Mouse (Mus musculus): ENCODE data around the gene Kdm8.

- no peak for TF ChIP-seq CTCF (IDR thresholded peaks at IDR 0.05; ENCODE audit: control insufficient read depth, insufficient read depth, insufficient replicate concordance, low read depth, low read length)
- TF ChIP-seq POLR2A (IDR thresholded peaks at IDR 0.05; ENCODE audit: control insufficient read depth, low read depth, low read length): no peak
Measured at GRCm38 (mm10) chr7:125444076-125444463, 406 bp upstream of the Kdm8 start.

Measured in testis, adult 2 months (tissue).